Mouse (Mus musculus): Measurements from ENCODE around the gene Madd. TPM values are rescaled to one million over a fixed set of nuclear protein-coding genes. Genes with fewer than 3 reads are reported as not detected.

Madd gene
- polyA plus RNA-seq, 2 experiments, result 2.7 to 7.1 TPM

DNA sequence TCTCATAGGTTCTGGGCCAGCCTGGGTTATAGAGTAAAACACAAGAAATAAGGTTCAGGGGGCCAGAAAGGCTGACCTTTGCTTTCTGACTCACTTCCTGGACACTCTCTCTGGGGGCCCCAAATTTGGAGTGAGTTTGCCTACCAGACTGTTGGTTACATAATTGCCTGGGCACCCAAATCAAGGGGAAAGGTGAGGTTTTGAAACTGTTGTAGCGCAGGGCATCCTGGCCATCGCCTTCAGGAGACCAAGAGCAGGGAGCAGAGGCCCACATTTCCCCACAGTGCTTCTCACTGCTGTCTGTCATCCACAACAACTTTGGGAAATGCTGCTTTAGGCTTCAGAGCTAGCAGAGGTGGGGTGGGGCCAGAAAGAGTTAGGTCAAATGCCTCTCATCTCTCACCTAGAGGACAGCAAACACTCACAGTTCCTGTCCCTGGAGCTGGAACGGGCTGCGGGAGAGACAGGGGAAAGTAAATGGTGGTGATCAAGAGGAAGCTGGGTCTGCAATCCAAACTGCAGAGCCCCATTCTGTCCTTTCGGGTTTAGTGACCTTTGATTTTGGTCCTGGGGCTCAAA lies 73.7 kb downstream of the Madd start:
- no peak overlapping the region for H3K4me2 ChIP-seq (ENCODE audit: low read depth)
- H3K27ac ChIP-seq, result no peak overlapping the region
- WGBS (ENCODE audit: insufficient replicate concordance), result 78% methylated on average over 5 of the region's 5 CpGs
- no peaks in the 10 kb centered on the region for H3K9me3 ChIP-seq (ENCODE audit: control insufficient read depth, low read length)
- ATAC-seq (ENCODE audit: insufficient read depth), result no peak
- H3K36me3 ChIP-seq (replicated peaks; ENCODE audit: control insufficient read depth, insufficient read depth, low read depth), result no peaks in the 10 kb centered on the region
- DNase-seq (ENCODE audit: low read depth in 3 of 3, low spot score in 3 of 3), result no peak
- TF ChIP-seq CTCF (IDR thresholded peaks at IDR 0.05; ENCODE audit: low read depth) (no peak), EP300 (IDR thresholded peaks at IDR 0.05; ENCODE audit: low read depth) (no peak)
- no peak overlapping the region for H3K4me3 ChIP-seq (ENCODE audit: insufficient read depth in 1 of 2, low read depth in 2 of 2, low read length in 2 of 2)
- peaks cover 30 to 50% of the 10 kb centered on the region in 2 experiments for H3K4me1 ChIP-seq (replicated peaks; ENCODE audit: control insufficient read depth in 2 of 2, insufficient read depth in 2 of 2, low read length in 1 of 2)
- H3K27me3 ChIP-seq (ENCODE audit: control insufficient read depth, insufficient read depth, low read length), result no peaks in the 10 kb centered on the region
- no peak overlapping the region for H3K9ac ChIP-seq (replicated peaks)

- Histone ChIP-seq H3K4me1 (replicated peaks; ENCODE audit: control insufficient read depth in 2 of 2, insufficient read depth in 2 of 2, low read length in 1 of 2) (peaks cover 30 to 48% of the 10 kb centered on the region in 2 experiments), H3K27me3 (ENCODE audit: control insufficient read depth, insufficient read depth, low read length) (no peaks in the 10 kb centered on the region), H3K9ac (replicated peaks) (no peak overlapping the region), H3K4me2 (ENCODE audit: low read depth) (no peak overlapping the region), H3K36me3 (replicated peaks; ENCODE audit: control insufficient read depth, insufficient read depth, low read depth) (no peaks in the 10 kb centered on the region), H3K4me3 (ENCODE audit: insufficient read depth in 1 of 2, low read depth in 2 of 2, low read length in 2 of 2) (no peak overlapping the region), H3K9me3 (ENCODE audit: control insufficient read depth, low read length) (no peaks in the 10 kb centered on the region), H3K27ac (no peak overlapping the region)
- ATAC-seq (ENCODE audit: insufficient read depth), result no peak
- WGBS (ENCODE audit: insufficient replicate concordance), result 71% methylated on average over 5 of the region's 5 CpGs
- no peak for TF ChIP-seq EP300 (IDR thresholded peaks at IDR 0.05; ENCODE audit: low read depth)
- TF ChIP-seq CTCF (IDR thresholded peaks at IDR 0.05; ENCODE audit: low read depth), result no peak
- DNase-seq (ENCODE audit: low read depth in 3 of 3, low spot score in 3 of 3), result no peak
These were observed 74.4 kb downstream of the Madd start for GRCm38 (mm10) chr2:91109241-91109640.

GRCm38 (mm10) chr2:91108156-91108555 lies 75.5 kb downstream of the Madd start:
- no peaks in the 10 kb centered on the region for H3K36me3 ChIP-seq (replicated peaks; ENCODE audit: control insufficient read depth, insufficient read depth, low read depth)
- no peak overlapping the region for H3K4me3 ChIP-seq (ENCODE audit: insufficient read depth in 1 of 2, low read depth in 2 of 2, low read length in 2 of 2)
- no peak overlapping the region for H3K27ac ChIP-seq
- H3K9me3 ChIP-seq (ENCODE audit: control insufficient read depth, low read length), result no peaks in the 10 kb centered on the region
- peaks cover 21 to 41% of the 10 kb centered on the region in 2 experiments for H3K4me1 ChIP-seq (replicated peaks; ENCODE audit: control insufficient read depth in 2 of 2, insufficient read depth in 2 of 2, low read length in 1 of 2)
- ATAC-seq (ENCODE audit: insufficient read depth), result peak; percentile 58
- H3K4me2 ChIP-seq (ENCODE audit: low read depth), result peak overlapping the region; percentile 44
- no peaks in the 10 kb centered on the region for H3K27me3 ChIP-seq (ENCODE audit: control insufficient read depth, insufficient read depth, low read length)
- DNase-seq (ENCODE audit: low read depth in 3 of 3, low spot score in 3 of 3), result peak; percentile 26 to 31 (median 30)
- no peak for TF ChIP-seq CTCF (IDR thresholded peaks at IDR 0.05; ENCODE audit: low read depth)
- TF ChIP-seq EP300 (IDR thresholded peaks at IDR 0.05; ENCODE audit: low read depth), result peak; percentile 36
- 31% methylated on average over 3 of the region's 3 CpGs for WGBS (ENCODE audit: insufficient replicate concordance)
- no peak overlapping the region for H3K9ac ChIP-seq (replicated peaks)

DNA sequence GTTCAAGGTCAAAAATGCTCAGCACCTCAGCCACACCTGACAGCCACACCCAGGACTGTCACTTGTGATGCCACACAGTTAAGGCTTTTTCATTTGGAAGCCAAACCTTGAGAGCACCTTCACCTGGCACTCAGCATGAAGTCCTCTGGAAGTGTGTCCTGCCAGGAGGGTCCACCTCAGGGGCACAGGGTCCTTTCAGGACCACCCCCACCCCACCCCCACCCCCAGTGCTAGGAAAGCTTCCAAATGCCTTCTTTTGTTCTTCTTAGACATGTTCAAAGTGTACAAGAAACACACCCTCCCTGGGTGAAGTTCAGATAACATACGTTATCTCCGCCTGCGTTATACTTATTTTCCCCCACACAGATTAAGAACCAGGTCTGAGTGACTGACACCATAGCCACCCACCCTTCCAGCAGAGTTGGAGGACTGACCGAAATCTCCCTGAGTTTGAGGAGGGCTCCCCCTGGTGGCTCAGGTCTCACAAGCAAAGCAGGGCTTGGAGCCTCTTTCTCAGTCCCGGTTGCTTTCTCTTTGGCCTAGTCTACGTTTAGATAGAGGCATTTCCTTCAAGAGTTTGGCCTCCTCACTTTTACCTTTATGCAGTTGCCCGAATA lies 82.4 kb downstream of the Madd start:
- Histone ChIP-seq H3K9ac (replicated peaks) (no peak overlapping the region), H3K4me3 (ENCODE audit: insufficient read depth in 1 of 2, low read depth in 2 of 2, low read length in 2 of 2) (no peak overlapping the region), H3K27me3 (ENCODE audit: control insufficient read depth, insufficient read depth, low read length) (no peaks in the 10 kb centered on the region), H3K4me1 (replicated peaks; ENCODE audit: control insufficient read depth in 2 of 2, insufficient read depth in 2 of 2, low read length in 1 of 2) (peaks cover 3 to 22% of the 10 kb centered on the region in 2 experiments), H3K27ac (no peak overlapping the region), H3K9me3 (ENCODE audit: control insufficient read depth, low read length) (no peaks in the 10 kb centered on the region), H3K36me3 (replicated peaks; ENCODE audit: control insufficient read depth, insufficient read depth, low read depth) (no peaks in the 10 kb centered on the region; the same call in 1 of the 2 replicates), H3K4me2 (ENCODE audit: low read depth) (peak overlapping the region; percentile 24; the same call in 1 of the 2 replicates)
- ATAC-seq (ENCODE audit: insufficient read depth), result peak; percentile 70
- peak; percentile 71 to 76 (median 74) for DNase-seq (ENCODE audit: low read depth in 3 of 3, low spot score in 3 of 3)
- WGBS (ENCODE audit: insufficient replicate concordance), result 4% methylated on average over 7 of the region's 7 CpGs
- TF ChIP-seq EP300 (IDR thresholded peaks at IDR 0.05; ENCODE audit: low read depth), result no peak
- peak; percentile 97 for TF ChIP-seq CTCF (IDR thresholded peaks at IDR 0.05; ENCODE audit: low read depth)

GRCm38 (mm10) chr2:91098156-91098555 lies 85.5 kb downstream of the Madd start:
- ATAC-seq (ENCODE audit: insufficient read depth), result no peak
- H3K27ac ChIP-seq, result no peak overlapping the region
- TF ChIP-seq EP300 (IDR thresholded peaks at IDR 0.05; ENCODE audit: low read depth) (no peak), CTCF (IDR thresholded peaks at IDR 0.05; ENCODE audit: low read depth) (no peak)
- 35% methylated on average over 2 of the region's 2 CpGs for WGBS (ENCODE audit: insufficient replicate concordance)
- no peaks in the 10 kb centered on the region for H3K9me3 ChIP-seq (ENCODE audit: control insufficient read depth, low read length)
- DNase-seq (ENCODE audit: low read depth in 3 of 3, low spot score in 3 of 3), result no peak
- H3K27me3 ChIP-seq (ENCODE audit: control insufficient read depth, insufficient read depth, low read length), result no peaks in the 10 kb centered on the region
- no peak overlapping the region for H3K9ac ChIP-seq (replicated peaks)
- H3K4me3 ChIP-seq (ENCODE audit: insufficient read depth in 1 of 2, low read depth in 2 of 2, low read length in 2 of 2), result peak overlapping the region; percentile 21 to 25
- H3K4me1 ChIP-seq (replicated peaks; ENCODE audit: control insufficient read depth in 2 of 2, insufficient read depth in 2 of 2, low read length in 1 of 2), result peaks cover 0 to 13% of the 10 kb centered on the region in 2 experiments; a peak in 3 of 4 replicates
- H3K4me2 ChIP-seq (ENCODE audit: low read depth), result peak overlapping the region; percentile 24; the same call in 1 of the 2 replicates
- H3K36me3 ChIP-seq (replicated peaks; ENCODE audit: control insufficient read depth, insufficient read depth, low read depth), result no peaks in the 10 kb centered on the region; the same call in 1 of the 2 replicates

Measured in liver, embryonic 14.5 days (tissue).